Mouse (Mus musculus) lung, embryonic 15.5 days (tissue): ENCODE measurements at regions not wholly inside any gene's neighbourhood (a gene's known extent, or its start where the extent isn't known, plus 50 kb on each side); places are given as distances from the start of the nearest gene placed in this dataset.

ENCODE experiments used
- ATAC-seq: fragments of 200-750 bp; cut with Nextera tagmentation; 2 replicates; pipeline ENCODE4 v1.8.0; 2017; ENCODE audit warnings: moderate number of reproducible peaks, borderline replicate concordance; ENCODE audit not compliant: low FRiP score, low TSS enrichment; ENCODE audit errors: extremely low read depth
- H3K27ac ChIP-seq: fragments of 300-500 bp; sonication (generic); 2 replicates; pipeline ENCODE4 v1.5.1; 2015; ENCODE audit warnings: moderate library complexity, mild to moderate bottlenecking, inconsistent platforms
- H3K27me3 ChIP-seq: fragments of 300-500 bp; sonication (generic); 2 replicates; pipeline ENCODE4 v1.6.1; 2015; ENCODE audit warnings: inconsistent platforms
- H3K36me3 ChIP-seq: fragments of 300-500 bp; sonication (generic); 2 replicates; pipeline ENCODE4 v1.6.1; 2015; ENCODE audit warnings: inconsistent platforms
- H3K4me1 ChIP-seq: fragments of 300-500 bp; sonication (generic); 2 replicates; pipeline ENCODE4 v1.6.1; 2015; ENCODE audit warnings: inconsistent platforms
- H3K4me2 ChIP-seq: fragments of 300-500 bp; sonication (generic); 2 replicates; pipeline ENCODE4 v1.6.1; 2015; ENCODE audit warnings: inconsistent platforms, mild to moderate bottlenecking, moderate library complexity
- H3K4me3 ChIP-seq: fragments of 300-500 bp; sonication (generic); 2 replicates; pipeline ENCODE4 v1.5.1; 2015; ENCODE audit warnings: mild to moderate bottlenecking, inconsistent platforms
- H3K9ac ChIP-seq: fragments of 300-500 bp; sonication (generic); 2 replicates; pipeline ENCODE4 v1.6.1; 2015; ENCODE audit warnings: inconsistent platforms
- H3K9me3 ChIP-seq: fragments of 300-500 bp; sonication (generic); 2 replicates; pipeline ENCODE4 v1.6.1; 2016; ENCODE audit warnings: inconsistent platforms
- WGBS: fragments of 180-500 bp; shearing (Covaris S2); methylation state at CpG from one replicate; pipeline ENCODE4 v1.1.7; 2015; 5-methylcytosine and 5-hydroxymethylcytosine counted together

GRCm38 (mm10) chrX:164878336-164878735 lies 101.8 kb downstream of the Mospd2 start:
- Histone ChIP-seq H3K4me1 (no peaks in the 10 kb centered on the region), H3K27me3 (no peaks in the 10 kb centered on the region), H3K36me3 (no peaks in the 10 kb centered on the region), H3K9ac (no peak overlapping the region), H3K4me2 (no peak overlapping the region), H3K9me3 (no peaks in the 10 kb centered on the region), H3K27ac (no peak overlapping the region), H3K4me3 (no peak overlapping the region)
- no peak; the same call in 1 of the 2 replicates for ATAC-seq
- 56% methylated on average over 3 of the region's 3 CpGs for WGBS

GRCm38 (mm10) chrX:164840393-164840792 lies 139.8 kb downstream of the Mospd2 start:
- Histone ChIP-seq H3K4me2 (no peak overlapping the region), H3K4me1 (no peaks in the 10 kb centered on the region), H3K27ac (no peak overlapping the region), H3K36me3 (no peaks in the 10 kb centered on the region), H3K27me3 (no peaks in the 10 kb centered on the region), H3K9me3 (no peaks in the 10 kb centered on the region), H3K4me3 (no peak overlapping the region), H3K9ac (no peak overlapping the region)
- ATAC-seq: no peak
- 78% methylated on average over 6 of the region's 6 CpGs for WGBS

GRCm38 (mm10) chrX:164820906-164821305 lies 159.3 kb downstream of the Mospd2 start:
- no peaks in the 10 kb centered on the region for H3K4me1 ChIP-seq
- H3K36me3 ChIP-seq: no peaks in the 10 kb centered on the region
- H3K27ac ChIP-seq: no peak overlapping the region
- no peaks in the 10 kb centered on the region for H3K27me3 ChIP-seq
- no peak overlapping the region for H3K4me3 ChIP-seq
- no peak overlapping the region for H3K9ac ChIP-seq
- no peak overlapping the region for H3K4me2 ChIP-seq
- no peak for ATAC-seq
- no peaks in the 10 kb centered on the region for H3K9me3 ChIP-seq

- no peak overlapping the region for H3K4me3 ChIP-seq
- H3K9me3 ChIP-seq: no peaks in the 10 kb centered on the region
- 53% methylated on average over 3 of the region's 3 CpGs for WGBS
- no peak overlapping the region for H3K9ac ChIP-seq
- no peak overlapping the region for H3K4me2 ChIP-seq
- no peaks in the 10 kb centered on the region for H3K4me1 ChIP-seq
- no peak overlapping the region for H3K27ac ChIP-seq
- no peaks in the 10 kb centered on the region for H3K36me3 ChIP-seq
- no peak for ATAC-seq
- H3K27me3 ChIP-seq: no peaks in the 10 kb centered on the region
Measured at GRCm38 (mm10) chrX:164787293-164787692, 192.9 kb downstream of the Mospd2 start.

- no peaks in the 10 kb centered on the region for H3K9me3 ChIP-seq
- WGBS: 67% methylated on average over 4 of the region's 4 CpGs
- no peak overlapping the region for H3K9ac ChIP-seq
- no peaks in the 10 kb centered on the region for H3K27me3 ChIP-seq
- no peak for ATAC-seq
- no peak overlapping the region for H3K4me2 ChIP-seq
- H3K4me3 ChIP-seq: no peak overlapping the region
- no peaks in the 10 kb centered on the region for H3K36me3 ChIP-seq
- no peak overlapping the region for H3K27ac ChIP-seq
- no peaks in the 10 kb centered on the region for H3K4me1 ChIP-seq
Measured at GRCm38 (mm10) chrX:164764919-164765318, 215.3 kb downstream of the Mospd2 start.

- no peaks in the 10 kb centered on the region for H3K4me1 ChIP-seq
- H3K36me3 ChIP-seq: no peaks in the 10 kb centered on the region
- H3K4me2 ChIP-seq: no peak overlapping the region
- ATAC-seq: peak; percentile 93
- H3K4me3 ChIP-seq: no peak overlapping the region
- WGBS: 33% methylated on average over 2 of the region's 2 CpGs
- no peak overlapping the region for H3K9ac ChIP-seq
- H3K27me3 ChIP-seq: no peaks in the 10 kb centered on the region
- H3K9me3 ChIP-seq: no peaks in the 10 kb centered on the region
- no peak overlapping the region for H3K27ac ChIP-seq
Measured at GRCm38 (mm10) chrX:164763764-164764445, 216.3 kb downstream of the Mospd2 start.

- WGBS: 37% methylated on average over 1 of the region's 1 CpGs
- H3K36me3 ChIP-seq: no peaks in the 10 kb centered on the region
- peak; percentile 72; the same call in 1 of the 2 replicates for ATAC-seq
- H3K9ac ChIP-seq: no peak overlapping the region
- no peak overlapping the region for H3K4me2 ChIP-seq
- no peaks in the 10 kb centered on the region for H3K9me3 ChIP-seq
- peak overlapping the region; percentile 29; the same call in 1 of the 2 replicates for H3K27ac ChIP-seq
- H3K4me3 ChIP-seq: no peak overlapping the region
- no peaks in the 10 kb centered on the region for H3K4me1 ChIP-seq
- no peaks in the 10 kb centered on the region for H3K27me3 ChIP-seq
Measured at GRCm38 (mm10) chrX:164745552-164746217, 234.5 kb downstream of the Mospd2 start.
